Comparison of ENCODE assay signal across 18 mouse cellular contexts in the genomic region with DNA sequence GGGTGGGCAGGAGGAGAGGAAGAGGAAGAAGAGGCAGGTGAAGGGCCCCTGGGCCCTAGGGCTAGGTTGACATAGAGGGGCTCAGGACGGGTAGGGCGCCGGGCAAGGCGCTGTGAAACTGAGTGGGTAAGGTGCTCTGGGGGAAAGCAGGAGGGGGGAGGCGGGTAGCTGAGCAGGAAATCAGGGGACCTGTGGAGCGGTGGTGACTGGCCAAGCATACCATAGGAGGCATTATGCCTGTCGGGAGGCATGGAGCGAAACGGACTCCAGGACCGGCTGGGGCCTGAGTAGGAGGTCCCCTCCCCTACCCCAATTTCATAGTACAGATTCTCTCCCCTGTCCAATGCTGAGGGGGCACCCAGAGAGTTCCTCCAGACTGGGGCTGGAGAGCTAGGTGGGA. TPM values are rescaled to one million over a fixed set of nuclear protein-coding genes. Genes with fewer than 3 reads are reported as not detected.
"Had no signal": no experiment of that assay in that cellular context is flagged by ENCODE, and none has a peak within 500 bp of the region (broad histone marks: within the 10 kb centered on the region; RNA-seq: fewer than 3 reads in every experiment).

No protein-coding gene starts in this region.

- H3K4me2 ChIP-seq: intestine, embryonic 15.5 days; limb, embryonic 12.5 days; limb, embryonic 15.5 days; liver, embryonic 11.5 days; liver, embryonic 15.5 days; midbrain, embryonic 12.5 days had no signal

- H3K4me3 ChIP-seq: intestine, embryonic 15.5 days; left cerebral cortex, adult 2 months; limb, embryonic 12.5 days; limb, embryonic 15.5 days; liver, embryonic 15.5 days; midbrain, embryonic 12.5 days had no signal

- ATAC-seq: hindbrain, embryonic 16.5 days; intestine, embryonic 15.5 days; midbrain, embryonic 16.5 days had no signal

- DNase-seq: kidney, adult 18-20 months; layer of hippocampus, postnatal 36 days; lung, adult 2 months; lung, postnatal 14 days; lung, postnatal 4 days; thymus, postnatal 25 days had no signal

- H3K27me3 ChIP-seq: intestine, embryonic 15.5 days; limb, embryonic 12.5 days; limb, embryonic 15.5 days; liver, embryonic 15.5 days had no signal

- H3K4me1 ChIP-seq: liver, embryonic 15.5 days had no signal

- H3K9me3 ChIP-seq: intestine, embryonic 15.5 days; limb, embryonic 12.5 days; limb, embryonic 15.5 days; liver, embryonic 15.5 days; midbrain, embryonic 12.5 days had no signal

- H3K9ac ChIP-seq: intestine, embryonic 15.5 days; limb, embryonic 12.5 days; limb, embryonic 15.5 days; liver, embryonic 15.5 days; midbrain, embryonic 12.5 days had no signal

- H3K27ac ChIP-seq: intestine, embryonic 15.5 days; left cerebral cortex, adult 2 months; limb, embryonic 12.5 days; limb, embryonic 15.5 days; liver, embryonic 15.5 days; midbrain, embryonic 12.5 days had no signal

RNA-seq across cellular contexts. Expression of gene Prodh2, which starts 29.4 kb away (rescaled TPM):
- polyA plus RNA-seq: hindbrain, embryonic 16.5 days; limb, embryonic 12.5 days; lung, adult 2 months; midbrain, embryonic 12.5 days; midbrain, embryonic 16.5 days; neural tube, embryonic 11.5 days; neural tube, embryonic 14.5 days; thymus, postnatal 0 days had no signal
